Mouse (Mus musculus) urinary bladder, postnatal 25 days (tissue): ENCODE results near the gene Gm17387.
"Not testable (repeated sequence)": the region's sequence is repeated elsewhere in the genome, so short reads cannot be mapped to it uniquely, and the experiment has no call there.

Source experiments
- DNase-seq: peaks from one replicate; pipeline ENCODE4 v3.0.0; 2022; ENCODE audit warnings: low spot score

The Gm17387 gene

DNA sequence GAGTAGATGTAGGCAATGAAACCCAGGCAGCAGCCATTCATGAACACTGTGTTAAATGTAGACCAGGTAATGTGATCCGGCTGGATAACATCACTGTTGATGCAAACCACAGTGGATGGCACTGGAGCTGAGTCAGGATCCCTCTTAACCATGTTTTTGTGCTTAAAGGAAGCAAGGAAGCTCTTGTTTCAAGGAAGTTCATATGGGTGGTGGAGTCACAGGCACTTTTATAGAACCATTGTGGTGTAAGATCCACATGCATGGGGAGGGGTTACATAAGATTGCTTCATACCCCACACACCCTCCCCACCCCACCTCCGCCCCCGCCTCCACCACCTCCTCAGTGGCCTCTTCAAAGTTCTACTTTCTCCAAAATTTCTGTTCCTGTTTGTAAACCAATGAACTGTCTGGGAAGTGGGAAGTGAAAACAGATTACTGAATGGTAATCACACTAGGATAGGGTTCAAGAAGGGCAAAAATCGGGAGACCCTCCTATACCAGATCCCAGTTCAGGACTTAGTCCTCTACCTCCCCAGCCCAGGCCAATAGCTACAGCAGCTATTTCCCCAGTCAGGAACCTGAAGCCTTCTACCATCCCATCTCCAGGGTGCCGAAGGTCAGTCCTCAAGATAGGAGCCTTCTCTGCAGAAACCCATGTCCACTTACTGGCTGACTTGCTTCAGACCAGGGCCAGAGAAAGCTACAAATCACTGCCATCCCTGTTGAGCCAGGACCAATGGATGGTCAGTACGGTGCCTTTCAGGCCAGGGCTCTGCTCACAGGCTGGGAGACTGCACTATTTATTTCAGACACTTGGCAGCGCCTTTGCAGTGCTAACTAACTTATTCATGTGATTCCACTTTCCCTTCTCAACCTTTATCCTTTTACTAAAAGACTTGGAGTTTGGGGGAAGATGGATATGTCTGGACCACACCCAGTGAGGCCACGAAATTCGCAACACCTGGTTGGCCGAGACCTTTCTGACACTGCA, 11.9 kb upstream of the Gm17387 start:
- no peak for DNase-seq

DNA sequence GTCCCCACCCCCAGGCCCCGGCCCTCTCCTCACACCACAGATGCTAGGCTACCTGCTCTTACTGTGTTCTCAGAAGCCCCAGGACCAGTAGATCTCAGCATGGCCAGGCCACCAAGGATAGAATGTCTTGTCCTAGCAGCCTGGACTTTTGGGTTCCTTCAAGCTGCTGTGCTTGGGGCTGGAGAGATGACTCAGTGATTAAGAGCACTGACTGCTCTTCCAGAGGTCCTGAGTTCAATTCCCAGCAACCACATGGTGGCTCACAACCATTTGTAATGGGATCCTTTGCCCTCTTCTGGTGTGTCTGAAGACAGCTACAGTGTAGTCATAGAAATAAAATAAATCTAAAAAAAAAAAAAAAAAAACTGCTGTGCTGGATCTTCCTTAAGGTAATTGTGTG, 11.1 kb upstream of the Gm17387 start, which contains the start of gene Ifitm6:
Ifitm6 (minus strand) TSS at position 101 of the 400 bp plus-strand sequence.
- DNase-seq = not testable (repeated sequence)

- no peak for DNase-seq
Observed at GRCm38 (mm10) chr7:141019028-141019427, 9.9 kb upstream of the Gm17387 start.

- DNase-seq = no peak
Observed at GRCm38 (mm10) chr7:141021489-141022449, 7.2 kb upstream of the Gm17387 start.

GRCm38 (mm10) chr7:141024865-141025838, 3.8 kb upstream of the Gm17387 start:
- DNase-seq = no peak

DNA sequence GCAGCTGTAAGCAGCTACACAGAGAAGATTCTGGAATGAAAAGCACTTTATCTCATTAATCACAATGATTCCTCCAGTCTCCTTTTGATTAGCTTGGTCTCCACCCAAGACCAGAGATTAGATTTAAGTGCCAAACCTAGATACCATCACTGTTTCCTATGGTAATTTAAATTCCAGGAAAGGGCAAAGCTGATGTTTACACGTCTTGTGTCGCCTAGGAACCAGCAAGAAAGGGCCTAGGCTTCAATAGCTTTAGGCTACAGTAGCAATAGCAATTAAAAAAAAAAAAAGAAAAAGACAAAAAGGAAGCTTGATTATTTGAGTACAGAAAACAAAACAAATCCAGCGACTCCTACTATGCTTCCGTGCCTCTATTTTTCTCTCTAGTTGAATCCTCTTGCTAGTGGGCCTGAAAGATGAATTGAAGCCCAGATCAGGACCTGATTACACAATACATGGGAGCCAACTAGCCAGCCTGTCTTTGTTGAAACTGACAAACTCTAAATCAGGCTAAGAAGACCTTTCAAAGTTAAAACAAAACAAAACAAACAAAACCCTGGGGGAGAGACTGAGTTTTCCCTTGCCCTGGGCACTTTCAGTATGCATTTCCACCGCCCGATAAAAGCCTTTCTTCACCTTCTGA, 2.7 kb upstream of the Gm17387 start:
- DNase-seq = no peak

GRCm38 (mm10) chr7:141026740-141027098, 2.2 kb upstream of the Gm17387 start:
- DNase-seq = no peak

DNA sequence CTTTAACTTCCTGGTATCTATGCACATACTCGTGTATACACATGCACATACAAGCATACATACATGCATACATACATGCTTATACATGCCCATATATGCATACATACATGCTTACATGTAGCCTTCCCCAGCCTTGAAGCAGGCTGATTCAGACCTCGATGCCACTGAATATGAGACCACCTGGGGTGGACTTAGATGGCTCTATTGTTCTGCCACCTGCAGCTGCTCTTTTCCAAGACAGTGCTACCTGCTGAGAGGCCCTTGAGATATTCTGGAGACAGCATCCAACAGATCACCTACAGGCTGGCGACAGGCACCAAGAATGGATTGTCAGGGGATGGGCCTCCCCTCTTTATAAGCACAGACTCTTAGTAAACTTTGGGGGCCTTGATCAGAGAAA, 1.5 kb downstream of the Gm17387 start:
- DNase-seq = no peak

- no peak for DNase-seq
Observed at GRCm38 (mm10) chr7:141032458-141033167, 3.7 kb downstream of the Gm17387 start.

- not testable (repeated sequence) for DNase-seq
Observed at GRCm38 (mm10) chr7:141036624-141037023, 7.7 kb downstream of the Gm17387 start.

GRCm38 (mm10) chr7:141038090-141039032, 9.4 kb downstream of the Gm17387 start:
- DNase-seq = no peak

GRCm38 (mm10) chr7:141039386-141040107, 10.6 kb downstream of the Gm17387 start:
- DNase-seq = no peak

GRCm38 (mm10) chr7:141040867-141041606, 12.1 kb downstream of the Gm17387 start:
- DNase-seq = no peak

DNA sequence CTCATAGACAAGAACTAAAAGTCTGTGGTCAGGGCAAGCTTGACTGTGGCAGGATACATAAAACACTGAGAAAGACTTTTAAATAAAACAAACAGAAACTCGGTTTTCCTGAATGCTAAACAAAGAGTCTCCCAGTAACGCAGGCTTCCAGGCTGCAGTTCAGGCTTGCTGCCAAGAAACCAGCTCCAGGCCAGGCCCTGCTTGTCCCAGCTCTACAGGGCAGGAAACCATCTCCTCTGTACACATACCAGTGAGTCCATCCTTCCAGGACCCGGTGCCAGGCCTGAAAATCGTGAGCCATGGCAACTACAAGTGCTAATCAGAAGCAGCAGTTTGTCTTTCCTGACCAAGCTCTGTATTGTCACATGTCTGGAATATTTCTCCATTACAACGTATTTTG, 12.7 kb downstream of the Gm17387 start:
- peak; percentile 62 for DNase-seq

GRCm38 (mm10) chr7:141042539-141042938, 13.6 kb downstream of the Gm17387 start:
- no peak for DNase-seq

DNA sequence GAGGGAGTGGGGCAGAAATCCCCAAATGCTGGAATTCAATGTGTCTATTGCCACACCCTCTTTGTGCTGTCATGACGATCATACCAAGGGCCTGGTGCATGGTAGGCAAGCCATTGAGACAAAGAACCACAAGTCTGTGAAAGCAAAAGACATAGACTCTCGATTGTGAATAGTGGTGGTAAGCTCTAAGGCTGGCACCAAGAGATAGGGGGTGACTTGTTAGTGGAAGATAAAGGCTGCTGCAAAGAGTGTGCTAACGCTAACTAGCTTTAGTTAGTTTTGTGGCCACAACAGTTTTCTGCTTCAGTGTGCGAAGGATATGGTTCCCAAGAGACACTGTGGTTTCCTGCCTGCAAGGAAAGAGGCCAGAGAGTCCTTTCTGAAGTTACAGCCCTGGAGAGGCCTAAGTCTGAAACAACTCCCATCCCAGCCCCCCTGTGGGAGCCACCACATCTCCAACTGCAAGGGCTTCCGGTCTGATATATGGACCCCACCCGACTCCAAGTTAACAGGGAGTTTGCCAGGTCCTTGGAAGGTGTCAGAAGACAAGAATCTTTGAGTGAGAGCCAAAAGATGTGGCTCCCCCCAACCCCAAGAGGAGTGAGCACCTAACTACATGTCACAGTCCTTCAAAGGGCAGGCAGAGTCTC, 18.1 kb downstream of the Gm17387 start:
- no peak for DNase-seq
